Mouse (Mus musculus) heart, embryonic 11.5 days (tissue): ENCODE data around the gene Olfr453. TPM values are rescaled to one million over a fixed set of nuclear protein-coding genes. Genes with fewer than 3 reads are reported as not detected.

Experiments
- polyA plus RNA-seq: library from polyadenylated mRNA; unstranded; fragments of >200 nt; fragmentation: Nextera tagmentation; extraction: Ambion mirVana; gene quantifications from 2 replicates; pipeline ENCODE4 v1.2.1, GENCODE M21; 2014

Gene Olfr453
- polyA plus RNA-seq, 1 experiment from 2014 or later: not detected

Other genes with a start within 250 kb of the Olfr453 start
- gene Olfr455, start 191.8 kb upstream of the Olfr453 start, polyA plus RNA-seq: not detected in 2 replicates
- gene Tcaf3, start 141.7 kb upstream of the Olfr453 start, polyA plus RNA-seq: not detected in 2 replicates
- gene Tcaf2, start 94.1 kb upstream of the Olfr453 start, polyA plus RNA-seq: 1.3 and 1.4 TPM in 2 replicates
- gene Tcaf1, start 29.3 kb upstream of the Olfr453 start, polyA plus RNA-seq: 56.2 and 61.3 TPM in 2 replicates
- not detected in 2 replicates for gene Olfr38, start 17.0 kb downstream of the Olfr453 start, polyA plus RNA-seq
- gene Olfr452, start 45.7 kb downstream of the Olfr453 start, polyA plus RNA-seq: not detected in 2 replicates
- gene Olfr450, start 72.6 kb downstream of the Olfr453 start, polyA plus RNA-seq: not detected in 2 replicates
- not detected in 2 replicates for gene Olfr449, start 95.0 kb downstream of the Olfr453 start, polyA plus RNA-seq
- not detected in 2 replicates for gene Olfr448, start 151.1 kb downstream of the Olfr453 start, polyA plus RNA-seq
- gene Olfr447, start 169.5 kb downstream of the Olfr453 start, polyA plus RNA-seq: not detected in 2 replicates
- not detected in 2 replicates for gene Olfr446, start 182.0 kb downstream of the Olfr453 start, polyA plus RNA-seq
- gene Olfr444, start 209.7 kb downstream of the Olfr453 start, polyA plus RNA-seq: not detected in 2 replicates